Mouse (Mus musculus) heart, postnatal 0 days (tissue): Measurements from ENCODE around the gene Rhebl1. TPM values are rescaled to one million over a fixed set of nuclear protein-coding genes. Genes with fewer than 3 reads are reported as not detected.
"Not testable (repeated sequence)": the region's sequence is repeated elsewhere in the genome, so short reads cannot be mapped to it uniquely, and the experiment has no call there.

Experiments used
- ATAC-seq: fragments of 200-750 bp; cut with Nextera tagmentation; 2 replicates; pipeline ENCODE4 v1.8.0; 2017; ENCODE audit warnings: low read depth, moderate number of reproducible peaks, moderate library complexity; ENCODE audit not compliant: insufficient read depth
- DNase-seq: peaks from one replicate; pipeline ENCODE4 v3.0.0-alpha.2; 2016; ENCODE audit warnings: low spot score
- H3K27ac ChIP-seq: fragments of 300-500 bp; sonication (generic); 2 replicates; pipeline ENCODE4 v1.5.1; 2014; ENCODE audit warnings: low read depth, mild to moderate bottlenecking
- H3K27me3 ChIP-seq: fragments of 300-500 bp; sonication (generic); 2 replicates; pipeline ENCODE4 v1.6.1; 2014; ENCODE audit warnings: low read length, mixed read lengths; ENCODE audit not compliant: control insufficient read depth, insufficient read depth
- H3K36me3 ChIP-seq: fragments of 300-500 bp; sonication (generic); replicated peaks from 2 replicates; pipeline ENCODE4 v1.6.1; 2014; ENCODE audit warnings: low read length, mixed read lengths; ENCODE audit not compliant: control insufficient read depth, insufficient read depth
- H3K4me1 ChIP-seq: fragments of 300-500 bp; sonication (generic); 2 replicates; pipeline ENCODE4 v1.6.1; 2014; ENCODE audit warnings: antibody characterized with exemption; ENCODE audit not compliant: control insufficient read depth, insufficient read depth
- H3K4me2 ChIP-seq: fragments of 300-500 bp; sonication (generic); 2 replicates; pipeline ENCODE4 v1.6.1; 2014; ENCODE audit warnings: low read depth, mild to moderate bottlenecking, low read length, moderate library complexity
- H3K4me3 ChIP-seq: fragments of 300-500 bp; sonication (generic); 2 replicates; pipeline ENCODE4 v1.5.1; 2014; ENCODE audit warnings: low read depth, low read length
- H3K9ac ChIP-seq: fragments of 300-500 bp; sonication (generic); replicated peaks from 2 replicates; pipeline ENCODE4 v1.6.1; 2014; ENCODE audit warnings: low read depth, low read length, mixed read lengths
- H3K9me3 ChIP-seq: fragments of 300-500 bp; sonication (generic); replicated peaks from 2 replicates; pipeline ENCODE4 v1.6.1; 2016; ENCODE audit warnings: low read length; ENCODE audit not compliant: control insufficient read depth
- CTCF ChIP-seq: IDR thresholded peaks from 2 replicates; pipeline ENCODE4 v1.5.1; 2016; ENCODE audit warnings: antibody characterized with exemption, control low read depth, low read depth
- EP300 ChIP-seq: IDR thresholded peaks from 2 replicates; pipeline ENCODE4 v1.6.1; 2016; ENCODE audit warnings: antibody characterized with exemption, low read depth
- WGBS: fragments of 180-500 bp; shearing (Covaris S2); extraction: QIAGEN DNeasy Blood & Tissue Kit; methylation state at CpG from one replicate; pipeline ENCODE4 v1.1.7; 2014; 5-methylcytosine and 5-hydroxymethylcytosine counted together
- polyA plus RNA-seq: library from polyadenylated mRNA; unstranded; fragments of >200 nt; fragmentation: Nextera tagmentation; extraction: Ambion mirVana; gene quantifications from 2 replicates; pipeline ENCODE4 v1.2.1, GENCODE M21; 2015
- total RNA-seq: library from RNA; depleted of rRNA; stranded (reverse); fragments of >200 nt; gene quantifications from 2 replicates; pipeline ENCODE4 v1.2.3, GENCODE M21; 2014; ENCODE audit warnings: low replicate concordance

The Rhebl1 gene
- total and polyA plus RNA-seq, 2 experiments from 2014 or later = 4.1 to 12.6 TPM

DNA sequence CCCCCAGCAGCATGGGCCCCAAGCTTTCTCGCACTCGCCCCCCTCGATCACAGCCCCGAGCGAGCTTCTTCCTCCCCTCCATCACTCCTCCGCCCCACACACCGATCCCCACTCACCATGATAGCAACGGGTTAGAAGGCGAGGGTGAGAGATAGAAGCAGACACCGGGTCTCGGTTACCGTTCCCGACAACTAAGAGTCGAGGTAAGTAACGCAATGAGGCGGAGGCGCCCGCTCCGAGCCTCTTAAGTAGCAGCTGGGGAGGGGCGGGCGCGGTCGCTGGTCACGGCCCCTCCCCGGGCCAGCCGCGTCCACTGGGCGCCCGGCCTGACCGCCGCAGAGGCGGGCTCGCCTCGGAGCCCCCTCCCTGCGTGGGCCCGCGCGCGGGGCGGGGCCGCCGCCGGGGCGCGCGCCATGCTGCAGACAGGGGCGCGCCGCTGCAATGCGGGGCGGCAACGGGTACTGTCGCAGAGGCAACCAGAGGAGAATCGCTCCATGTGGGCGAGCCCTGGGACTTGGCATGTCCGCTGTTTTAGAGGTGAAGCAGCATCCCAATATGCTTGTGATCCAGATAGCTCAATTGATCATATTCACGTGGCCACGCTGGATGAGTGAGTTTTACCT, 40.0 kb upstream of the Rhebl1 start, which contains the start of gene Tuba1b:
Gene Tuba1b, minus strand, starts transcription at position 349 of the 623 bp plus-strand sequence.
- TF ChIP-seq CTCF (no peak), EP300 (peak; percentile 33; the same call in 1 of the 2 replicates)
- ATAC-seq (peak; percentile 95), DNase-seq (peak; percentile 91)
- peaks cover 13% of the 10 kb centered on the region for H3K36me3 ChIP-seq
- H3K4me1 ChIP-seq = peaks cover 8% of the 10 kb centered on the region; the same call in 1 of the 2 replicates
- peak within 1 kb of the TSS; percentile 81 for H3K4me2 ChIP-seq
- peak within 1 kb of the TSS; percentile 82 for H3K4me3 ChIP-seq
- H3K9ac ChIP-seq = peak within 1 kb of the TSS; percentile 87
- H3K27me3 ChIP-seq = no peaks in the 10 kb centered on the region
- under 1% methylated on average over 53 of the region's 58 CpGs for WGBS
- H3K27ac ChIP-seq = peak within 1 kb of the TSS; percentile 99
- H3K9me3 ChIP-seq = no peaks in the 10 kb centered on the region

DNA sequence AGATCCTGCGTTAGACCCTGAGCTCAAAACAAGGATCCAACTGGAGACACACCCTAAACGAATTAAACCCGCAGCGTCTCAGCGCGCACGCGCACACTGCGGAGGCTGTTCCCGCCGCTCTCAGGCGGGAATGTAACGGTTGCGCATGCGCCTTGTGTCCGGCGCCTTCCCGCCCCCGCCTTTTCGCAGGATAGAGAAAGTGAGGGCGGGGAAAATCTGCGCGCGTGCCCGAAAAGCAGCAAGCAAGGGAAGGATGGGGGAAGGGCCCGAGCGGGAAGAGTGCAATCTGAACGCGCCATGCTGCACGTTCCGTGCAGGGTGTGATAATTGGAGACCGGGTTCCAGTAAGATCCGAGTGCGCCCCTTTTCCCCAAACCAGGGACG, 39.5 kb upstream of the Rhebl1 start:
- under 1% methylated on average over 35 of the region's 35 CpGs for WGBS

DNA sequence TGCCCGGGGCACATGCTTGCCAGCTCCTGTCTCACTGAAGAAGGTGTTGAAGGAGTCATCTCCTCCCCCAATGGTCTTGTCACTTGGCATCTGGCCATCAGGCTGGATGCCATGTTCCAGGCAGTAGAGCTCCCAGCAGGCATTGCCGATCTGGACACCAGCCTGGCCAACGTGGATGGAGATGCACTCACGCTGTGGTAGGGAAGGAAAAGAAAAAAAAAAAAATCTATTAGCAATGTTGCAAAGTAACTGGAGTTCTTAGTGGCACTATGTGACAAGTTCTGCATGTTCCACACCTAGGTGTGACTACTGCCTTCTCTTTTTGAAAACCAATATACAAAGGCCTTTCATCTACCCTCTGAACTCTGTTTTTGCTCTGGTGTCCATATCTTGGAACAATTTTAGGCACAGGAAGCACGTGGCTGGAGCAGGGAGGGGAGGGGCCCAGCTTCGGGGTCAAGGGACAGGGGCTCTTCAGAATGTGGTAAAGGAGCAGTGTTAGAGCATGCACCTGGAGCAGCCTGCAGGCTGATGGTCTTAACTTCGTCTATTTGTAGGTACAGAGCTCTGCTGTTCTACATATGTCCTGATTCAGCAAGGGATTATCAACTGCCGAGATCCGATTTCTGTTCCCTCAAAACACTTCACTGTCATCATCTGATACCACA, 38.8 kb upstream of the Rhebl1 start:
- H3K9me3 ChIP-seq, H3K27me3 ChIP-seq, ATAC-seq, DNase-seq, H3K4me1 ChIP-seq: not testable (repeated sequence)
- H3K36me3 ChIP-seq = peaks cover 13% of the 10 kb centered on the region
- peak overlapping the region; percentile 81 for H3K4me2 ChIP-seq
- peak overlapping the region; percentile 82 for H3K4me3 ChIP-seq
- H3K9ac ChIP-seq = peak overlapping the region; percentile 87
- under 1% methylated on average over 8 of the region's 9 CpGs for WGBS
- H3K27ac ChIP-seq = peak overlapping the region; percentile 99

More for the DNA sequence above, 39.5 kb upstream of the Rhebl1 start:
- peak; percentile 87; the same call in 1 of the 2 replicates for TF ChIP-seq EP300
- no peak for TF ChIP-seq CTCF
- peak overlapping the region; percentile 81 for H3K4me2 ChIP-seq
- H3K36me3 ChIP-seq = peaks cover 13% of the 10 kb centered on the region
- DNase-seq (peak; percentile 98), ATAC-seq (peak; percentile 84)
- peak overlapping the region; percentile 82 for H3K4me3 ChIP-seq
- H3K27ac ChIP-seq = peak overlapping the region; percentile 99
- H3K27me3 ChIP-seq = no peaks in the 10 kb centered on the region
- peaks cover 8% of the 10 kb centered on the region; the same call in 1 of the 2 replicates for H3K4me1 ChIP-seq
- H3K9ac ChIP-seq = peak overlapping the region; percentile 87
- H3K9me3 ChIP-seq = no peaks in the 10 kb centered on the region

DNA sequence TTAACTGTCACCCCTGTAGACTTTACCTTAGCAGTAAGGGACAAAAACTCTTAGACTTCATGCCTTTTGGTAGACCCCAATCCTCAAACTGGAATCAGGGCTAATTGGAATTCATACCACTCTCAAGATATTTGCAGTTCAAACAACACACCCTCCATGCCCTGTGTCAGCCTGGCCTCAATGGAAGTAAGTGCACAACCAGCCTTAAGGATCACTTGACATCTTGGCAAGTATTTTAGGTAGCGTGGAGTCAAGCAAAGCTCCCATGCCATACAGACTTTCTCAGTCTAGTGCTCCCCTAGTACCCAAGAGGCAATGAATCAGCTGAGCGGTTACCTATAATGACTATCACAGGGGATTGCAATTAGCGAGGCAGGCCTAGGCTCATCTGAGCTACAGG, 36.7 kb upstream of the Rhebl1 start:
- H3K27ac ChIP-seq = no peak overlapping the region
- DNase-seq (no peak), ATAC-seq (no peak)
- no peak overlapping the region for H3K4me2 ChIP-seq
- TF ChIP-seq CTCF (no peak), EP300 (no peak)
- H3K4me1 ChIP-seq = peaks cover 8% of the 10 kb centered on the region; the same call in 1 of the 2 replicates
- H3K27me3 ChIP-seq = no peaks in the 10 kb centered on the region
- 66% methylated on average over 3 of the region's 3 CpGs for WGBS
- no peak overlapping the region for H3K4me3 ChIP-seq
- H3K9ac ChIP-seq = no peak overlapping the region
- peaks cover 13% of the 10 kb centered on the region for H3K36me3 ChIP-seq
- no peaks in the 10 kb centered on the region for H3K9me3 ChIP-seq

DNA sequence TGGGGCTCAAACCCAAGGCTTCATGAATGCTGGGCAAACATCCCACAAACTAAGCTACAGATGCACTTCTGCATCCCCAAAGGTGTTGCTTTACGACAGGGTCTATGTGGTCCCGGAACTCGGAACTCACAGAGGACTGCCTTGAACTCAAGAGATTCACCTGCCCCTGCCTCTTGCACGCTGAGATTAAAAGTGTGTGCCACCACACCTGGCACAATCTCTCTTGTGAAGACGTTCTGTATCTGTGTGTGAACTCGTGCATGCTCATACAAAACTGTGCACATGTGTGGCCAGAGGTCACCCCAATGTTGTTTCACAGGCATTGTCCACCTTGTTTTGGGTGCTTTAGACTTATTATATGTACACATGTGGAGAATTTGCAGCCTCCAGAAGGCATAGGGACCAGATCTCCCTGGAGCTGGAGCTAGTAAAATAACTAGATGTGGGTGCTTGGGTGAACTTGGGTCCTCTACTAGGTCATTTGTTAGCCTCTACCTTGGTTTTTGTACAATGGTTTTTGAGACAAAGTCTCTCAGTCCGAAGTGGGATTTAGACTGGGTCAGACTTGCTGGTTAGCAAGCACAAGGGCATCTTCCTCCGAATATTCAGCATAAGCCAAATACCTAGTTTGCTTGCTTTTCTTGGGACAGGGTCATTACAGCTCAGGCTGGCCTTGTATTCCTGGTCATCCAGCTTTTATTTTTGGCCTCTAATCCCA, 35.8 kb upstream of the Rhebl1 start:
- no peak for DNase-seq
- TF ChIP-seq EP300 (no peak), CTCF (no peak)
- no peak for ATAC-seq
- H3K36me3 ChIP-seq = peaks cover 13% of the 10 kb centered on the region
- no peak overlapping the region for H3K4me3 ChIP-seq
- no peak overlapping the region for H3K9ac ChIP-seq
- no peak overlapping the region for H3K4me2 ChIP-seq
- peak overlapping the region; percentile 43 for H3K27ac ChIP-seq
- no peaks in the 10 kb centered on the region for H3K9me3 ChIP-seq
- no peaks in the 10 kb centered on the region for H3K27me3 ChIP-seq
- peaks cover under 1% of the 10 kb centered on the region; the same call in 1 of the 2 replicates for H3K4me1 ChIP-seq
- WGBS = 45% methylated on average over 8 of the region's 8 CpGs
